In genomic region chr4:148154982-148155381, GRCm38 (mm10) we compare ENCODE assay signal across 10 mouse cellular contexts. TPM values are rescaled to one million over a fixed set of nuclear protein-coding genes. Genes with fewer than 3 reads are reported as not detected.
DNase-seq lines count a peak whose midpoint lies in the region; ATAC-seq and TF ChIP-seq lines count a peak whose summit lies in the region.
"Had no signal": no experiment of that assay in that cellular context is flagged by ENCODE, and none has a peak within 500 bp of the region (broad histone marks: within the 10 kb centered on the region; RNA-seq: fewer than 3 reads in every experiment).

No protein-coding gene starts in this region.

- H3K4me3 ChIP-seq in hindbrain, postnatal 0 days (ENCODE audit: low read length), result no peak overlapping the region
- H3K4me3 ChIP-seq in hindbrain, embryonic 12.5 days, result no peak overlapping the region
- H3K4me3 ChIP-seq: stomach, embryonic 15.5 days had no signal

- H3K9me3 ChIP-seq in hindbrain, postnatal 0 days (ENCODE audit: low read length), result no peaks in the 10 kb centered on the region
- no peaks in the 10 kb centered on the region for H3K9me3 ChIP-seq in hindbrain, embryonic 12.5 days (replicated peaks)
- H3K9me3 ChIP-seq: stomach, embryonic 15.5 days had no signal

- H3K4me2 ChIP-seq in hindbrain, postnatal 0 days (ENCODE audit: low read depth, low read length), result no peak overlapping the region
- H3K4me2 ChIP-seq in hindbrain, embryonic 12.5 days (replicated peaks), result no peak overlapping the region
- H3K4me2 ChIP-seq: stomach, embryonic 15.5 days had no signal

- no peak overlapping the region for H3K9ac ChIP-seq in hindbrain, postnatal 0 days (replicated peaks; ENCODE audit: low read length)
- H3K9ac ChIP-seq in hindbrain, embryonic 12.5 days, result no peak overlapping the region
- H3K9ac ChIP-seq: stomach, embryonic 15.5 days had no signal

- no peak overlapping the region for H3K27ac ChIP-seq in hindbrain, postnatal 0 days
- H3K27ac ChIP-seq in hindbrain, embryonic 12.5 days, result no peak overlapping the region
- H3K27ac ChIP-seq: stomach, embryonic 15.5 days had no signal

- peaks cover 33% of the 10 kb centered on the region for H3K36me3 ChIP-seq in hindbrain, postnatal 0 days (ENCODE audit: insufficient read depth, low read length)
- H3K36me3 ChIP-seq in hindbrain, embryonic 12.5 days, result peaks cover 44% of the 10 kb centered on the region
- H3K36me3 ChIP-seq: stomach, embryonic 15.5 days had no signal

- ATAC-seq in hindbrain, postnatal 0 days, result no peak
- no peak for ATAC-seq in hindbrain, embryonic 12.5 days (ENCODE audit: low FRiP score)

- TF ChIP-seq CTCF in hindbrain, postnatal 0 days (IDR thresholded peaks at IDR 0.05; ENCODE audit: low read depth), result peak; percentile 82

- 33% methylated on average over 3 of the region's 3 CpGs for WGBS in hindbrain, postnatal 0 days
- 59% methylated on average over 3 of the region's 3 CpGs for WGBS in hindbrain, embryonic 12.5 days

- no peaks in the 10 kb centered on the region for H3K27me3 ChIP-seq in hindbrain, postnatal 0 days (ENCODE audit: insufficient read depth, low read length)
- no peaks in the 10 kb centered on the region for H3K27me3 ChIP-seq in hindbrain, embryonic 12.5 days

- H3K4me1 ChIP-seq in hindbrain, postnatal 0 days (ENCODE audit: insufficient read depth, low read length), result peaks cover 3% of the 10 kb centered on the region; the same call in 1 of the 2 replicates
- peaks cover 30% of the 10 kb centered on the region for H3K4me1 ChIP-seq in hindbrain, embryonic 12.5 days

- DNase-seq in hindbrain, postnatal 0 days (ENCODE audit: low spot score), result peak; percentile 78
- peak; percentile 73 to 76 for DNase-seq in right cerebral cortex, adult 2 months (ENCODE audit: low spot score in 2 of 2)
- DNase-seq in right cerebral cortex, postnatal 25 days, result no peak
- peak; percentile 48 for DNase-seq in c-Kit-positive CD71-positive TER-119-positive erythroid progenitor cells, embryonic 14.5 days (ENCODE audit: low spot score)
- peak; percentile 73 for DNase-seq in retina, postnatal 1 day
- DNase-seq in urinary bladder, postnatal 25 days (ENCODE audit: low spot score), result no peak
- DNase-seq in testis, postnatal 10 days (ENCODE audit: low spot score), result no peak
- DNase-seq: layer of hippocampus, adult 9-11 months had no signal

RNA-seq across cellular contexts. Expression of gene Fbxo6, which starts 3.0 kb away (rescaled TPM):
- 23.7 and 36.3 TPM in 2 replicates for total RNA-seq in hindbrain, postnatal 0 days (2014; rRNA removed)
- polyA plus RNA-seq in hindbrain, postnatal 0 days (2015; fragmentation: Nextera tagmentation; extraction: Ambion mirVana), result 23.8 and 24.0 TPM in 2 replicates
- polyA plus RNA-seq in hindbrain, embryonic 12.5 days (2016; fragmentation: Nextera tagmentation; extraction: Ambion mirVana), result 15.2 and 15.9 TPM in 2 replicates

RNA-seq across cellular contexts. Expression of gene Fbxo44, which starts 5.3 kb away (rescaled TPM):
- 199 and 200 TPM in 2 replicates for total RNA-seq in hindbrain, postnatal 0 days (2014; rRNA removed)
- polyA plus RNA-seq in hindbrain, postnatal 0 days (2015; fragmentation: Nextera tagmentation; extraction: Ambion mirVana), result 118 and 122 TPM in 2 replicates
- polyA plus RNA-seq in hindbrain, embryonic 12.5 days (2016; fragmentation: Nextera tagmentation; extraction: Ambion mirVana), result 77.6 and 80.6 TPM in 2 replicates

RNA-seq across cellular contexts. Expression of gene Fbxo2, which starts 5.4 kb away (rescaled TPM):
- 25.5 and 39.8 TPM in 2 replicates for total RNA-seq in hindbrain, postnatal 0 days (2014; rRNA removed)
- polyA plus RNA-seq in hindbrain, postnatal 0 days (2015; fragmentation: Nextera tagmentation; extraction: Ambion mirVana), result 45.6 and 49.9 TPM in 2 replicates
- polyA plus RNA-seq in hindbrain, embryonic 12.5 days (2016; fragmentation: Nextera tagmentation; extraction: Ambion mirVana), result 3.3 and 10.9 TPM in 2 replicates

RNA-seq across cellular contexts. Expression of gene Draxin, which starts 24.5 kb away (rescaled TPM):
- total RNA-seq in hindbrain, postnatal 0 days (2014; rRNA removed), result 42.3 and 44.9 TPM in 2 replicates
- polyA plus RNA-seq in hindbrain, postnatal 0 days (2015; fragmentation: Nextera tagmentation; extraction: Ambion mirVana), result 7.2 TPM in 2 replicates
- 11.6 and 12.8 TPM in 2 replicates for polyA plus RNA-seq in hindbrain, embryonic 12.5 days (2016; fragmentation: Nextera tagmentation; extraction: Ambion mirVana)

RNA-seq across cellular contexts. Expression of gene Mad2l2, which starts 24.8 kb away (rescaled TPM):
- 39.9 and 56.5 TPM in 2 replicates for total RNA-seq in hindbrain, postnatal 0 days (2014; rRNA removed)
- polyA plus RNA-seq in hindbrain, postnatal 0 days (2015; fragmentation: Nextera tagmentation; extraction: Ambion mirVana), result 99.7 and 102 TPM in 2 replicates
- polyA plus RNA-seq in hindbrain, embryonic 12.5 days (2016; fragmentation: Nextera tagmentation; extraction: Ambion mirVana), result 85.5 and 89.9 TPM in 2 replicates

Comparison
In these comparisons a context has a peak if more than half of its experiments do, and no peak if none do; other contexts are left out.
1. DNase-seq: peak in hindbrain, postnatal 0 days (single experiment), right cerebral cortex, adult 2 months (2 of 2), c-Kit-positive CD71-positive TER-119-positive erythroid progenitor cells, embryonic 14.5 days (single experiment) and retina, postnatal 1 day (single experiment); none in right cerebral cortex, postnatal 25 days (single experiment), urinary bladder, postnatal 25 days (single experiment) and testis, postnatal 10 days (single experiment).